Mouse (Mus musculus) hindbrain, embryonic 15.5 days (tissue): Measurements from ENCODE around the gene Olfr279. TPM values are rescaled to one million over a fixed set of nuclear protein-coding genes. Genes with fewer than 3 reads are reported as not detected.
A peak's percentile ranks its signal among the peaks of the same experiment; 100 is the strongest.
"Not testable (repeated sequence)": the region's sequence is repeated elsewhere in the genome, so short reads cannot be mapped to it uniquely, and the experiment has no call there.

Source experiments
- ATAC-seq: fragments of 200-750 bp; cut with Nextera tagmentation; 2 replicates; pipeline ENCODE4 v1.8.0; 2017; ENCODE audit warnings: low read depth, moderate number of reproducible peaks, moderate TSS enrichment; ENCODE audit not compliant: low FRiP score
- H3K27ac ChIP-seq: fragments of 300-500 bp; sonication (generic); replicated peaks from 2 replicates; pipeline ENCODE4 v1.5.1; 2015; ENCODE audit warnings: mild to moderate bottlenecking, inconsistent platforms
- H3K27me3 ChIP-seq: fragments of 300-500 bp; sonication (generic); 2 replicates; pipeline ENCODE4 v1.6.1; 2015; ENCODE audit warnings: control low read depth, inconsistent platforms
- H3K36me3 ChIP-seq: fragments of 300-500 bp; sonication (generic); 2 replicates; pipeline ENCODE4 v1.6.1; 2015; ENCODE audit warnings: control low read depth, inconsistent platforms
- H3K4me1 ChIP-seq: fragments of 300-500 bp; sonication (generic); replicated peaks from 2 replicates; pipeline ENCODE4 v1.6.1; 2015; ENCODE audit warnings: control low read depth, inconsistent platforms
- H3K4me2 ChIP-seq: fragments of 300-500 bp; sonication (generic); 2 replicates; pipeline ENCODE4 v1.6.1; 2015; ENCODE audit warnings: moderate library complexity, mild to moderate bottlenecking, inconsistent platforms
- H3K4me3 ChIP-seq: fragments of 300-500 bp; sonication (generic); 2 replicates; pipeline ENCODE4 v1.5.1; 2015; ENCODE audit warnings: mild to moderate bottlenecking, inconsistent platforms
- H3K9ac ChIP-seq: fragments of 300-500 bp; sonication (generic); 2 replicates; pipeline ENCODE4 v1.6.1; 2015; ENCODE audit warnings: inconsistent platforms
- H3K9me3 ChIP-seq: fragments of 300-500 bp; sonication (generic); 2 replicates; pipeline ENCODE4 v1.6.1; 2016; ENCODE audit warnings: control low read depth, inconsistent platforms
- WGBS: fragments of 180-500 bp; shearing (Covaris S2); methylation state at CpG from one replicate; pipeline ENCODE4 v1.1.7; 2015; 5-methylcytosine and 5-hydroxymethylcytosine counted together
- polyA plus RNA-seq: library from polyadenylated mRNA; unstranded; fragments of >200 nt; fragmentation: Nextera tagmentation; extraction: Ambion mirVana; gene quantifications from 2 replicates; pipeline ENCODE4 v1.2.1, GENCODE M21; 2015

The Olfr279 gene
- polyA plus RNA-seq, 1 experiment from 2014 or later, result not detected

DNA sequence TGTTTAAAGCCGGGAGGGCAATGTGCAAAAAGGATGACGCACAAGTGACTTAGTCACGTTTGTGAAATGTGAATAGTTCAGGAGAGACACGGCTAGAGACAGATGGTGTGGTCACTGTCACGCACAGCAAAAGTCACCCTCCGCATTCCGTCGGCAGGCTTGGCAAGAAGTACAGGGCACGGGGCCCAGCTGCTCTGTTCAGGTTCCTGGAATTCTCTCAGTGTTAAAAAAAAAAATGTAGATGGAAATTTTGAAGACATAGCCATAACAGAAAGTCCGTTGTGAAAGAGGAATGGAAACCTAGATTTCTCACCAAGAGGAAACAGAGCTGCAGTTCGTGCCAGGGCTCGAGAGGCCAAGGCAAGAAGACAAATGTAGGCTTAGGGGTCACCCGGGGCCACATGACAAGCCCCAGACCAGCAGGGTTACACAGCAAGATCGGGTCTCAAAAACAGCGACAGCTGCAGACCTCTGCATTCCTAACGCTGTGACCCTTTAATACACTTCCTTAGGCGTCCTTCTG, 20.7 kb downstream of the Olfr279 start:
- WGBS, result 51% methylated on average over 17 of the region's 17 CpGs
- no peak overlapping the region for H3K27ac ChIP-seq
- H3K36me3 ChIP-seq, result peaks cover 4% of the 10 kb centered on the region
- H3K4me3 ChIP-seq, result no peak overlapping the region
- no peak overlapping the region for H3K4me2 ChIP-seq
- H3K9ac ChIP-seq, result no peak overlapping the region
- no peaks in the 10 kb centered on the region for H3K9me3 ChIP-seq
- no peak for ATAC-seq
- peaks cover 12% of the 10 kb centered on the region for H3K4me1 ChIP-seq
- no peaks in the 10 kb centered on the region for H3K27me3 ChIP-seq

DNA sequence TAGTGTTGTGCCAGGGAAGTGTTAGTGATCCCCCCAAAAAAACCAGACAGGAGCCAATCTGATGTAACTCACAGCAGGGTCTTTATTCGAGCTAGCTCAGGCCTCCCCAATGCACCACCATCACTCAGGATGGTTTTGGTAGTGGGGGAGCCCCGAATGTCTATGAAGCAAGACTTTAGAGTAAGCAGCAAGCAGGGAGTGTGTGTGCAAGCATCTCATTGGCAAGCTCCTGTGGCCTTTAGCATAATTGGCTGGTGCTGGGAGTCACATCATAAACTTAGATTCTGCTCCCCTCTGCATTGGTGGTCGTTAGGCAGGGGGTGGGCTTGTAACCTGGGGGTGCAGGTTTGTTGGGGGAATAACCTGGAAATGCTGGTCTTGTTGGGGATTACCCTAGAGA, 21.5 kb downstream of the Olfr279 start:
- not testable (repeated sequence) for H3K4me2 ChIP-seq, ATAC-seq, H3K27me3 ChIP-seq, H3K27ac ChIP-seq, H3K9ac ChIP-seq, H3K9me3 ChIP-seq, H3K4me3 ChIP-seq
- H3K36me3 ChIP-seq, result peaks cover 11% of the 10 kb centered on the region
- 72% methylated on average over 3 of the region's 3 CpGs for WGBS
- peaks cover 12% of the 10 kb centered on the region for H3K4me1 ChIP-seq

DNA sequence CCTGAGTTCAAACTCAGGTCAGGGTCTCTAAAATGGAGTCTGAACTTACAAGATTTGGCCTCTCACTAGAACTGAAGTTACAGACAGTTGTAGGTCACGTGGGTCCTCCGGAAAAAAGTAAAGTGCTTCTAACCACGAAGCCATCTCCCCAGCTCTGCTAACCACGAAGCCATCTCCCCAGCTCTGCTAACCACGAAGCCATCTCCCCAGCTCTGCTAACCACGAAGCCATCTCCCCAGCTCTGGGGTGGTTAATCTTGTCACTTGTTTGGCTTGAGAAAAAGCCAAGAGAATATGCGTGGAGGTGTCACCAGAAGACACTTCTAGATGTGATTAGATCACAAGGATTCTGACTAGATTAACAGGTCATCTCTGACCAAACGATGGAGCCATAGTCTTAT, 21.9 kb downstream of the Olfr279 start:
- H3K9ac ChIP-seq, result no peak overlapping the region
- H3K4me3 ChIP-seq, result no peak overlapping the region
- 87% methylated on average over 8 of the region's 8 CpGs for WGBS
- no peak overlapping the region for H3K27ac ChIP-seq
- ATAC-seq, result no peak
- H3K27me3 ChIP-seq, result no peaks in the 10 kb centered on the region
- peaks cover 11% of the 10 kb centered on the region for H3K36me3 ChIP-seq
- H3K4me2 ChIP-seq, result no peak overlapping the region
- H3K4me1 ChIP-seq, result peaks cover 12% of the 10 kb centered on the region
- no peaks in the 10 kb centered on the region for H3K9me3 ChIP-seq

DNA sequence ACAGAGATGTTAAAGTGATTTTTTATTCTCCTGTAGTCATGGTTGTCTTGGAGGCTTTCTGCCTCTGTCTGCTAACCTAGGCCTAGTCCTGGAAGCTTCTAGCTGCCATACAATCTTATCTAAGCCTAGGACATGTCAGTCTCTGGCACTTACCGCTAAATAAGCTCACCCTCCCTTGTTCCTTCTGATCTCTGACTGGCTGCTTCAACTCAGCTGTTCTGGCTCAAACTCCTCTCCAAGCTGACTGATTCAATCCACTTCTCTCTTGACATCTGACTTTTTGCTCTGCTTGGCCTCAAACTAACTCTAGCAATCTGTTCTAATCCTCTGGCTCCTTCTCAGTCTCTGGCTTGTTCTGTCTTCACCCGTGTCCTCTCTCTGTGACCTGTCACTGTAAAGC, 22.6 kb downstream of the Olfr279 start:
- H3K4me1 ChIP-seq, result peaks cover 12% of the 10 kb centered on the region
- ATAC-seq, H3K4me3 ChIP-seq, H3K27me3 ChIP-seq, H3K9ac ChIP-seq, H3K9me3 ChIP-seq, H3K4me2 ChIP-seq, H3K27ac ChIP-seq: not testable (repeated sequence)
- H3K36me3 ChIP-seq, result peaks cover 16% of the 10 kb centered on the region
- 82% methylated on average over 2 of the region's 2 CpGs for WGBS

DNA sequence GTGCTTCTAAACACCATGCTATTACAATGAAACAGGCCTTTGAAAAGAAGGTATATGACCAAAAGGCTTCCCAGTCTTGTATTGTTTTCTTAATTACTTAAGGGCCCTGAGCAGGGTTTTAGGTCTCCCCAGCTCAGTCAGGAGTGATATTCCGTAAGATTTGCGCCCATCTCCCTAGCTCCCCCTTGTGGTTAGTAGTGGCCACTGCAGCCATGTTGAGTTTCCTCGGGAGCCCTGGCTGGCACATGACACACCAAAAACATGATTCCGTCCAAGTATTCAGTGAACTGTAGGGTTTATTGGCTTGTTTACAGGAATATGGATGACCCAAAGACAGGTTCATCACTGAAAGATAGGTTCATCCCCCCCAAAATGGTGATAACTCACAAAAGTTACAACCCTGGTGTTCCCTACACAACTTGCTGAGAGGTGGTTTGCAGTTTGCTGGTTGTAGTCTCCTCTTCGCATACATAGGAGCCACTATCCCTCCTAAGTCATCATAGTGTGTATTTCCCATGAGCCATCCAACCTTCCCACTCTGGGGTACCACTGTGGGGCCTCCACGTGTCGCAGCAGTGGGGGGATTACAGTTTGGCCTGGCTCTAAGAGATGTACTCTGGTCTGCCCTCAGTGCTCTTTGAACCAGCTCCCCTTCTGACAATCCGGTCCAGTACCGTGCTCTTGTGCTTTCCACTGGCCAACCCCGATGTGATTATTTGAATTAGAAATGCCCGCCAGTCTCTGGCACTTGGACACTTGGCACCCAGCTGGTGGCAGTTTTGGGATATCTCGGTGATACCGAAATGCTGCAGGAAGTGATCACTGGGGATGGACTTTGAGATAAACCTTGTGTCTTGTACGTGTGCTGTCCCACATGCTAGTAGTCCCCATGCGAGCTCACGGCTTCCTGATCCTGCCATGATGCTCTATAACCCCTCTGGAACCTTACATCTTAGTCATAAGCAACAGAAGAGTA, 25.5 kb downstream of the Olfr279 start:
- Histone ChIP-seq H3K4me2 (no peak overlapping the region), H3K27ac (no peak overlapping the region), H3K4me1 (no peaks in the 10 kb centered on the region), H3K9me3 (no peaks in the 10 kb centered on the region), H3K27me3 (no peaks in the 10 kb centered on the region), H3K9ac (no peak overlapping the region), H3K36me3 (peaks cover 40% of the 10 kb centered on the region), H3K4me3 (no peak overlapping the region)
- 68% methylated on average over 16 of the region's 16 CpGs for WGBS
- no peak for ATAC-seq

DNA sequence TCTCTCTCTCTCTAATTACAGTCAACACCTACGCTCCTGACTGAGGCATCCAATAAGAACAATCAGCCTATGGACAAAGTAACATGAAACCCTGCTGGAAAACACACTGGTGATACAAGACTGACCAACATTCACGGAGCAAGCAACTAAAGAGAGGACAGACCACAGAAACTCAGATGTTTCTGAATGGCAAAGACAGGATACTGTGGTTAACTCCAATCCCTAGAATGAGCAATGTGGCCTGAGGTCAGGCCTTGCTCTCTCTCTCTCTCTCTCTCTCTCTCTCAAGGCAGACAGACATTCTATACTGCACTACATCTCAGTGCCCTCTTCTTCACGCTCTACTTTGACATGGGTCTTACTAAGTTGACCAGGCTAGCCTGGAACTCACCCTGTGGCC, 29.0 kb downstream of the Olfr279 start:
- Histone ChIP-seq H3K4me1 (no peaks in the 10 kb centered on the region), H3K9me3 (no peaks in the 10 kb centered on the region), H3K9ac (no peak overlapping the region), H3K4me3 (no peak overlapping the region), H3K4me2 (no peak overlapping the region), H3K36me3 (peaks cover 72% of the 10 kb centered on the region), H3K27ac (no peak overlapping the region), H3K27me3 (no peaks in the 10 kb centered on the region)
- no peak for ATAC-seq
- WGBS, result 92% methylated on average over 3 of the region's 3 CpGs

DNA sequence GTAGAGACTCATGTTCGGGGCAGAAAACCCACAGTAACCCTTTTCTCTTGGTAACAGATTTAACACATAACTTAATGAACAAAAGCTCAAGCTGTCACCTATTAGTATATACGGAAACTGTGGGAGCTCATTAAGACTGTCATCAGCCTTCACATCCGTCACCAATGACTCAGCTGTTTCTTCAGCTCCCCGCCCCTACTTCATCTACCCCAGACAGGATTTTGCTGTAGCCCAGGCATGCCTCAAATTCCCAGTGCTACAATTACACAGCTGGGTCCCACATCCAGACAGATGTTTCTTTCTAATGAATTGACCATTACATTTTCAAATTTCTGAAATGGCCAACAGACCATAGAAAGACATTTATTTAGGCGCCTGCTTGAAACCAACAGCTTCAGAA, 33.9 kb downstream of the Olfr279 start:
- Histone ChIP-seq H3K27ac (no peak overlapping the region), H3K4me2 (no peak overlapping the region), H3K9ac (no peak overlapping the region), H3K4me1 (peaks cover 8% of the 10 kb centered on the region; the same call in 1 of the 2 replicates), H3K9me3 (no peaks in the 10 kb centered on the region), H3K27me3 (no peaks in the 10 kb centered on the region), H3K36me3 (peaks cover 89% of the 10 kb centered on the region), H3K4me3 (no peak overlapping the region)
- 46% methylated on average over 5 of the region's 5 CpGs for WGBS
- ATAC-seq, result no peak

DNA sequence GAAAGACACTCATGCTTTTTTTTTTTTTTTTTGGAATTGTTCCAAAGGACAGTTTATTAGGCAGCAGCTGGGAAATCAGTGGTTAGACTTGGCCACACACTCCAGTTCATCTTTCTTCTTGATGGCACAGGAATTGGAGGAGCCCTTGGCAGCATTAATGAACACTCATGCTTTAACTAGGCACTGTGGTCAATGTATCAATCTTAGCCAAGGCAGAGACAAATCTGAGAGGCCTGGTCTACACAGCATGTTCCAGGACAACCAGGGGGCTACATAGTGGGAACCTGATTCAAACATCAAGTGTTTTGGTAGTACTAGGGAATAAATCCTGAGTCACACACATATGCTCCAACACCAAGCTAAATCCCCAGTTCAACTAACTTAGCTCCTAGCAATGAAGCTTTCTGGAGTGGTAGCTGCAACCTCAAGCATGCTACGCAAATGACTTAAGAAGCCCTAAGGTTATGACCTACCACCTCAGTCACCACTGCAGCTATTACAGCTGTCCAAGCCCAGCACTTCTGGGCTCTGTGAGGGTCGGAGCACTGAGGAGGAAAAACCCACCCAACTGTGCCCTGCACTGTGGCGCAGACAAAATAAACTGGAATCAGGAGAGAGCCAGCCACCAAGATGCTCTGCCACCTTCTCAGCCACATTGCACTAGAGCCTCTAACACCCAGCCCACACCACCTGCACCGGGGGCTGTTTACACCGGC, 35.0 kb downstream of the Olfr279 start:
- no peaks in the 10 kb centered on the region for H3K27me3 ChIP-seq
- no peak for ATAC-seq
- H3K9me3 ChIP-seq, result no peaks in the 10 kb centered on the region
- H3K4me2 ChIP-seq, result no peak overlapping the region
- H3K9ac ChIP-seq, result no peak overlapping the region
- peaks cover 20% of the 10 kb centered on the region for H3K4me1 ChIP-seq
- H3K36me3 ChIP-seq, result peaks cover 85% of the 10 kb centered on the region
- no peak overlapping the region for H3K4me3 ChIP-seq
- no peak overlapping the region for H3K27ac ChIP-seq
- 92% methylated on average over 5 of the region's 5 CpGs for WGBS

DNA sequence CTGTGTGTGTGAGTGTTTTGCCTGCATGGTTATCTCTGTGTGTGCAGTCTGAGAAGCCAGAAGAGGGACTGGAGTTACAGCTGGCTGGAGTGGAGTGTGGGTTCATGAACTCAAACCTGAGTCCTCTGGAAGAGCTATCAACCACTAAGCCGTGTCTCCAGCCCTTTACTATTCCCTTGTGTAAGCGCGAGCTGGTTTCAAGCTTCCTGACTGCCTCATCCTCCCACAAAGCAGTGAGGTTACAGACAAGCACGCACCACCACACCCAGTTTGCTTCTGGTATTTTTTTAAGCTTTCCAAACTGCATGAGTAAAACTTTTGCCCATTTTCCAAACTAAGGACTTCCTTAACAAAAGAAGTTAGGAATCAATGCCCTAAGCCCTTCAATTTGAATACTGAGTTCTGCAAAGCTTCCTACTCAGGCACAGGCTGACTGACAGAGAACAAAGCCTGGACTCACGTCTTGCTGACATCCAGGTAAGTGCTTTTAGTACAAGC, 35.9 kb downstream of the Olfr279 start:
- Histone ChIP-seq H3K36me3 (peaks cover 76% of the 10 kb centered on the region), H3K9me3 (no peaks in the 10 kb centered on the region)

DNA sequence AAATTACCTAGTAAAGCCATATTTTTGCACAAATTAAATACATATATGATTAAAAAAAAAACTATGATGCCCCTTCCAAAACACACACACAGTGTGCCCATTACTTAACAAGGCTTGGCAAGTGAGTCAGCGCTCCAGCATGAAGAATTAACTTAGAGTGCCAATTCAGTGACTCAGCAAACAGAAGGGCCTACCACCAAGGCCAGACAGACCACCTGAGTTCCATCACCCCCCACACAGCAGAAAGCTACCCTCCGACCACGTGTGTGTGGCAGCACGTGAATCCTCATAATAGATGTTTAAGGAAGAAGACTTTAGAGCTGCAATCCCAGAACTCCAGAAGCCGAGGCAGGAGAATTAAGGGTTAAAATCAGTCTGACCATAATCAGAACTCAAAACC, 40.1 kb downstream of the Olfr279 start:
- WGBS, result 34% methylated on average over 5 of the region's 5 CpGs
- H3K4me3 ChIP-seq, result peak overlapping the region; percentile 95
- H3K27me3 ChIP-seq, result no peaks in the 10 kb centered on the region
- no peak overlapping the region for H3K27ac ChIP-seq
- 0 out of 2 replicates have a peak overlapping the region, but pooled peaks have one; percentile 99 for H3K9ac ChIP-seq
- no peak for ATAC-seq
- no peaks in the 10 kb centered on the region for H3K9me3 ChIP-seq
- peaks cover 40% of the 10 kb centered on the region for H3K36me3 ChIP-seq
- peak overlapping the region; percentile 93 for H3K4me2 ChIP-seq
- peaks cover 27% of the 10 kb centered on the region for H3K4me1 ChIP-seq

More for the DNA sequence above, 35.9 kb downstream of the Olfr279 start:
- H3K27me3 ChIP-seq, result no peaks in the 10 kb centered on the region
- no peak overlapping the region for H3K27ac ChIP-seq
- no peak for ATAC-seq
- H3K9ac ChIP-seq, result no peak overlapping the region
- H3K4me2 ChIP-seq, result no peak overlapping the region
- peaks cover 29% of the 10 kb centered on the region for H3K4me1 ChIP-seq
- WGBS, result 95% methylated on average over 5 of the region's 5 CpGs
- H3K4me3 ChIP-seq, result no peak overlapping the region

DNA sequence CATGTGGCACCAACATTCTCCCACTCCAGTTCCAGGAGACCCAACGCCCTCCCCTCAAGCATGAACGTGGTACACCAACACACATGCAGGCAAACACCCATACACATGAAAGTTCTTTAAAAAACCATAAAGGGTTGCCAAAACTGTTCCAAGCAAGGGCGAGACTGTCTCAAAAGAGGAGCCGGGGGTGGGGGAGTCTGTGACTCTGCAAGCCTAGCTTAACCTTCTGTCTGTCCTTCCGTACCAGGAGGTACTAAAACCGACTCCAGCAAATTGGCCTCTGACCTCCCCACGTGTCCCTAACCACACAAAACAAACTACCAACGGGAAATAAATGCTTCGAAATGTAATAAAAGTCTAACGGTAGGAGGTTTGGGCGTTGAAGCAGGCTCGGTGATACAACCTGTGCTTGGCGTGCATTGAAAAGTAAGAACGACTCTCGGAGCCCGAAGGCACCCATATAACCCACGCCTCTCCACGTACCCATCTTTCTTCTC, 40.9 kb downstream of the Olfr279 start:
- H3K4me1 ChIP-seq, result peaks cover 24% of the 10 kb centered on the region

More for the DNA sequence above, 40.9 kb downstream of the Olfr279 start:
- Histone ChIP-seq H3K36me3 (peaks cover 32% of the 10 kb centered on the region), H3K27me3 (no peaks in the 10 kb centered on the region), H3K4me2 (peak overlapping the region; percentile 93), H3K27ac (peak overlapping the region; percentile 62), H3K4me3 (peak overlapping the region; percentile 95), H3K9ac (peak overlapping the region; percentile 99), H3K9me3 (no peaks in the 10 kb centered on the region)
- ATAC-seq, result no peak
- WGBS, result under 1% methylated on average over 18 of the region's 18 CpGs
